Mouse (Mus musculus) ovary, postnatal 10 days (tissue): ENCODE data around the gene Ddx24.

Experiments used
- DNase-seq: peaks from one replicate; pipeline ENCODE4 v3.0.0; 2022; ENCODE audit warnings: low spot score

Gene Ddx24

GRCm38 (mm10) chr12:103389982-103390381, 35.6 kb downstream of the Ddx24 start:
- DNase-seq: no peak

DNA sequence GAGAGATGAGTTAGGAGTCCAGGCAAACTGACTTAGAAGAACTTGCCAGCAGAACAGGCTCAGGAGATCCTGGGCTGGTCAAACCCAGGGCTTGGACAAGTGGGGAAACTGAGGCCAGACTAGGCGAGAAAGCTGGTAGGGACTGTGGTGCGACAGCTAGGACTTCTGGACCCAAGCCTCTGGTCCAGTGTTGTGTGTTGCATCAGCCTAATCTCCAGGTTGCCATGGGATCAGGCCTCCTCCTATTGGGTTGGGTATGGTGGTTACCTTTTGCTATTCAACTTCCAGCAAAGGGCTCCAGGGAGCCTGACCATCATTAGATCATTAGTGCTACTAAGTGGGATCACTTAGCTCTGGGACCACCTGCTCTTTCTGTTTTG, 36.3 kb downstream of the Ddx24 start:
- DNase-seq: no peak

DNA sequence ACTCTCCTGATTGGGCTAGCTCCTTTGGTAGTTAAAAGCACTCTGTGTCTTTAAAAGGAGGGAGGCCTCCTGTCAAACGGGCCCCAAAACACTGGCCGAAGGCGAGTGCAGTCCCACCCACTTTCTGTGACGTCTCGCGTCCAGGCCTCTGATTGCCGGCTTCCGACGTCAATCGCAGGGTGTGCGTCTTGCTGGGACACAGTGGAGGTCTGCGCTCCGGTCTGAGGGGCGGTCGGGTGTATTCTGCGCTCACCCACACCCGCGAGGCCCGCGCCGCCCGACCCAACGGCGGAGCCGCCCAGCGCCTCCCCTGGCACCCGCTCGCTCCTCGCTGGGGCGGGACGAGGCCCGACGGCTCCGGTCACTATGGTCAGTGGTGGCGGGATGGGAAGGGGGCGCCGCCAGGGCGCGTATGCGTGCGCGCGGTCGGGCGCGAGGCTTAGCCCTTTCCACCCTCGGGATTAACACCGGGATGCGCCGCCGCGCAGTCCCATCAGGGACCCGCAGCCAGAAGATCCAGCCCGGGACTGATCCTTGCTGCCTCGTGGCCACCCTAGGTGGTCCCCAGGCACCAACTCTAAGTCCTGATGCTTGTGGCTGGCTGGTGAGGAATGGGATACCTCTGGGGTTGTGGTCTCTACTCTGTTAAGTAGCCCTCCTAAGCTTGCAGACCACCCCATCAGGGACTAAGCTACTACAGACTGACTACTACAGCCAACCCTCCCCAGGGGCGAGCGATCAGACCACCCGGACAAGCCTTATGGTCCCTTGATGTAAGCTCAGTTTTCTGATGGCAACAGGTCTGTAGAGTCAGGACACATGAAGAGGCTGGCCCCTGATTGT, 36.9 kb downstream of the Ddx24 start, which contains the start of gene Otub2:
Gene Otub2 (plus strand): TSS at position 178 of the 843 bp plus-strand sequence.
- DNase-seq: peak; percentile 93

- no peak for DNase-seq
Measured at GRCm38 (mm10) chr12:103380226-103380625, 45.4 kb downstream of the Ddx24 start.

GRCm38 (mm10) chr12:103376774-103377173, 48.9 kb downstream of the Ddx24 start:
- no peak for DNase-seq

DNA sequence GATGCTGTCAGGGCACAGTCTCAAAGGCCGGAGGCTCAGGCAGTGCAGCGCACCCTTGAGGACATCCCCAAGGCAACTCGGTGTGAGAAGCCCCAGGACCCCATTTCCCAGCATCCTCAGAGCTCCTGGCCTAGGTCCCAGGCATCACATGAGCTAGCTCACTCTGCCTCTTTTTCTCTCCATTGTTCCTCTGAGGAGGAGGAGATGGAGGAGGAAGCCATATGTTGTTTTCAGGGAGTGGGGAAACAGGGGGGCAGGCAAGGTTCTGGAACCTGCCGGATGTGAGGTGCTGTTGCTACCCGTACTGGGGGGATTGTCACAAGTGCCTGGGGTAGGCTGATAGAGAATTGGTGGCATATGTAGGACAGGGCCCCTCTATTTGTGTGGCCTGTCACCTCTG, 49.5 kb downstream of the Ddx24 start:
- DNase-seq: no peak

GRCm38 (mm10) chr12:103373530-103374236, 51.9 kb downstream of the Ddx24 start:
- no peak for DNase-seq

GRCm38 (mm10) chr12:103371711-103372110, 53.9 kb downstream of the Ddx24 start:
- DNase-seq: no peak

- DNase-seq: no peak
Measured at GRCm38 (mm10) chr12:103370861-103371260, 54.8 kb downstream of the Ddx24 start.

DNA sequence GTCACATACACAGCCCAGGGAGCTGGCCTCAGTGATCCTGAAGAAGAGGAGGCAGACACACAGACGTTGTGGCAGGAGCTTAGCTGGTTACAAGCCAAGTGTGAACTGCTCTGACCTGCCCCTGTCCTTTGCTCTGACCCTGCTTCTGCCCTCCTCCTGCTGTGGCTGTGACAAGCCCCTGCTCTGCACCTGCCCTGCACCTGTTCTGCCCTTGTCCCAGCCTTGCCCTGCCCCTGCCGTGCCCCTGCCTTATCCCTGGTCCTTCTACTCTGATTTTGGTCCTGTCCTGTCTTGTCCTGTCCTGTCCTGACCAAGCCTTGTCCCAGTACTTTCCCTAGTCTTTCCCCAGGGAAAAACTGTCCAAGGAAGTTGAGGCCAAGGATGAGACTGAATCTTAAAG, 56.9 kb downstream of the Ddx24 start:
- no peak for DNase-seq

GRCm38 (mm10) chr12:103368326-103368669, 57.3 kb downstream of the Ddx24 start:
- DNase-seq: no peak

- peak; percentile 41 for DNase-seq
Measured at GRCm38 (mm10) chr12:103367620-103368325, 57.9 kb downstream of the Ddx24 start.

DNA sequence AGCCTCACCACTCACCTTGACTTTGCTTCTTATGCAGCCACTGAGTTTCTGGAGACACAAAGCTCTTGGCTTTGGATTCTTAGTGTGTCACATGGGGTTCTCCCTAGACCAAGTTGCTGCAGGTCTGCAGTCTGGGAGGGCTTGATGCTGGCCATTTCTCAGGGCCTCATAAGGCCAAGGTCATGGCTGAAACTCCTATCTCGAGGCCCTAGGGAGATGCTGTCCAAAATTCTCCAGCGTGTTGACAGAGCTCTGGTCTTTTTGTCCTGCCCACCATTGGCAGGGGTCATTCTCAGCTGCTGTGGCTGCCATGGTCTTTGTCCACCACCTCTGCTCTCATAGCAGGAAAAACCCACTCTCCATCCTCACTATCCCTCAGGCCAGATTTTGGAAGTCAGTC, 58.5 kb downstream of the Ddx24 start:
- no peak for DNase-seq

DNA sequence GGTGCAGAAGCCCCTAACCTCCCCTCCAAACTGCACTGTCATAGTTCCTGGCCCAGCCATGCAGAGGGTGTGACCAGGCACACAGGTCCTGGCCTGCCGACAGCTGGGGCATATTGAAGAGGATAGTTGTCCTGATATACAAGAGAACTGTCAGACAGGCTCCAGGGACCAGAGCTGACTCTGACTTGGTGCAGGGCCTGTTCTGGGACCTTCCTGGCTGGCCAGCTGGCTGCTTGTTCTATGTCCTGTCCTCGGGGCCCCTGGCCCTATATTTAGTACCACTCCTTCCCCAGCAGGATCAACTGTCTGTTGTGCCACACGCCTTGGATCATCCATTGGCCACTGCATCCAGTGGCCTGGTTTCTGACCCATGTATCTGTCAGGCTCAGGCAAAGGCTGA, 63.3 kb downstream of the Ddx24 start:
- no peak for DNase-seq

- no peak for DNase-seq
Measured at GRCm38 (mm10) chr12:103361539-103362307, 63.9 kb downstream of the Ddx24 start.

DNA sequence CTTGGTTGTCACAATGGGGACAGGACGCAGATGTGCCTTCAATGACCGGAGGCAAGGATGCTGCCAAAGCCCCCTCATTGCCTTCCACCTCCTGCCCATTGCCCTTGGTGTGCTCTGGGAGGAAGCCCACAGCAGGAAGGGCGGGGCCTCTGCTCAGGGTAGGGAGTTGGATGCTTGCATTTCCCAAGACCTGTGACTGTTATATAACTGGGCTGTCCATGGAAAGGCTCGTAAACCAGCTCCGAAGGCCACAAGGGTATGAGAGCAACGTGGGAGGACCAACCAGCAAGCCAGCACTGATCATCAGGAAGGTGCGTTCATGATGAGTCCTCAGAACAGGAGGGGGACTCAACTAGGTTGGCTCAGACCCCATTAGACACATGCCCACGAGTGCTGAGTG, 64.8 kb downstream of the Ddx24 start:
- DNase-seq: no peak

GRCm38 (mm10) chr12:103358951-103359801, 66.5 kb downstream of the Ddx24 start:
- DNase-seq: no peak

- DNase-seq: no peak
Measured at GRCm38 (mm10) chr12:103358216-103358615, 67.4 kb downstream of the Ddx24 start.
